Mouse (Mus musculus) C2C12 (cell line): ENCODE data around the gene Spp2. TPM values are rescaled to one million over a fixed set of nuclear protein-coding genes. Genes with fewer than 3 reads are reported as not detected.
A peak's percentile ranks its signal among the peaks of the same experiment; 100 is the strongest.

Experiments used
- H3K27me3 ChIP-seq: one replicate; pipeline ENCODE4 v1.6.1; 2011; ENCODE audit not compliant: control insufficient read depth, insufficient read depth, insufficient read length
- H3K36me3 ChIP-seq: one replicate; pipeline ENCODE4 v1.6.1; 2011; ENCODE audit not compliant: control insufficient read depth, insufficient read depth
- H3K4me3 ChIP-seq: one replicate; pipeline ENCODE4 v1.5.1; 2011; ENCODE audit warnings: mild to moderate bottlenecking, control low read depth; ENCODE audit not compliant: poor library complexity, insufficient read depth, severe bottlenecking
- H3K79me2 ChIP-seq: one replicate; pipeline ENCODE4 v1.6.1; 2011; ENCODE audit not compliant: control insufficient read depth, insufficient read depth
- H3K79me3 ChIP-seq: one replicate; pipeline ENCODE4 v1.6.1; 2011; ENCODE audit warnings: low read depth, control low read depth
- H3ac ChIP-seq: one replicate; pipeline ENCODE3; 2011; ENCODE audit warnings: low read depth; ENCODE audit not compliant: control insufficient read depth, insufficient read length
- CEBPB ChIP-seq: IDR thresholded peaks from one replicate; pipeline ENCODE4 v1.6.1; 2011; ENCODE audit warnings: low read depth, mild to moderate bottlenecking, control low read depth, moderate library complexity
- CTCF ChIP-seq: IDR thresholded peaks from one replicate; pipeline ENCODE4 v1.5.1; 2011; ENCODE audit not compliant: control insufficient read depth, insufficient read depth, insufficient read length
- FOSL1 ChIP-seq: IDR thresholded peaks from one replicate; pipeline ENCODE4 v1.8.0; 2011; ENCODE audit warnings: mild to moderate bottlenecking, low read length; ENCODE audit not compliant: poor library complexity, insufficient read depth, severe bottlenecking
- MAX ChIP-seq: IDR thresholded peaks from one replicate; pipeline ENCODE4 v1.6.1; 2011; ENCODE audit warnings: mild to moderate bottlenecking, control low read depth
- MYOD1 ChIP-seq: IDR thresholded peaks from one replicate; pipeline ENCODE4 v1.6.1; 2011; ENCODE audit warnings: low read depth; ENCODE audit not compliant: control insufficient read depth, insufficient read length
- MYOG ChIP-seq: IDR thresholded peaks from one replicate; pipeline ENCODE4 v1.6.1; 2011; ENCODE audit not compliant: control insufficient read depth, insufficient read length; ENCODE audit errors: extremely low read depth
- USF1 ChIP-seq: IDR thresholded peaks from one replicate; pipeline ENCODE4 v1.6.1; 2011; ENCODE audit warnings: low read depth, mild to moderate bottlenecking, control low read depth, moderate library complexity
- polyA plus RNA-seq: library from polyadenylated mRNA; unstranded; fragments of >200 nt; fragmentation: generic; extraction: Trizol; gene quantifications from one replicate; pipeline ENCODE4 v1.2.1, GENCODE M21; 2012; ENCODE audit warnings: missing spikeins

The Spp2 gene
- polyA plus RNA-seq, 1 experiment: not detected

DNA sequence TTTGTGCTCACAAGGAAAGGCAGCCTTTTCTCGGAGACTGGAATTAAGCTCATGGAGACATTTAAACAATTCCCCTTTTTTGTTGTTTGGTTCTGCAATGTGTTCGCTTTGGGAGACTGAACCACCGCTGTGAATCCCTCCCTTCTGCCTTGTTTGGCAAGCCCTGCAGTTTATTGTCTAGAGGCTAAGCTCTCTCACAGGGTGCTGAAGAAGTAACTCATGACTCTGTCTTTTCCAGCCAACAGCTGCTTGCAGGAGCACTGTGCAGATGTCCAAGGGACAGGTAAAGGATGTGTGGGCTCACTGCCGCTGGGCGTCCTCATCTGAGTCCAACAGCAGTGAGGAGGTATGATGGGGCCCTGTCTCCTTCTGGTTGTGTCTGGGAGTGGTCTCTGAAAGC lies 5.3 kb downstream of the Spp2 start:
- Histone ChIP-seq H3K36me3 (no peaks in the 10 kb centered on the region), H3K79me3 (no peaks in the 10 kb centered on the region), H3K79me2 (no peaks in the 10 kb centered on the region), H3ac (no peak overlapping the region), H3K4me3 (no peak overlapping the region), H3K27me3 (no peaks in the 10 kb centered on the region)
- TF ChIP-seq FOSL1: no peak
- TF ChIP-seq MYOD1: no peak
- no peak for TF ChIP-seq MYOG
- TF ChIP-seq CEBPB: no peak
- no peak for TF ChIP-seq CTCF
- no peak for TF ChIP-seq USF1
- no peak for TF ChIP-seq MAX

DNA sequence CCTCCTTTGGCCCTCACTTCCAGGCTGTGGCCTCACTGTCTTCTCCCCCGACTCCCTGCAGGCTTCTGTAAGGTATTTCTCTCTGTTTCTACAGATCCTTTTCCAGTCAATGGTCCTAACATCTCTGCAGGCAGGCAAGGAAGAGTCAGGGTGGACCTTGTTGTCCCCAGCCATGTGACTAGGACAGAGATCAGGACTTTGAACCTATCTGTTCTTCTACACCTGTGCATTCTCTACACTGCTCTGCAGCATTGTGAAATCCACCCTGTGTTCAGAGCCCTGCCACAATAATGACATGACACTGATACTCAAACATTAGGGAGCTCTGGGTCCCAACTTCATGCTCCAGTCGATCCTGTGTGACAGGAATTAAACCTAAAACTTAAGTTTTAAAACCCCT lies 12.2 kb downstream of the Spp2 start:
- no peaks in the 10 kb centered on the region for H3K27me3 ChIP-seq
- H3K79me3 ChIP-seq: no peaks in the 10 kb centered on the region
- H3K36me3 ChIP-seq: no peaks in the 10 kb centered on the region
- TF ChIP-seq MAX: no peak
- no peak for TF ChIP-seq FOSL1
- TF ChIP-seq MYOG: no peak
- no peak for TF ChIP-seq CEBPB
- no peak for TF ChIP-seq MYOD1
- TF ChIP-seq CTCF: no peak
- no peak for TF ChIP-seq USF1
- no peaks in the 10 kb centered on the region for H3K79me2 ChIP-seq
- no peak overlapping the region for H3ac ChIP-seq
- no peak overlapping the region for H3K4me3 ChIP-seq

DNA sequence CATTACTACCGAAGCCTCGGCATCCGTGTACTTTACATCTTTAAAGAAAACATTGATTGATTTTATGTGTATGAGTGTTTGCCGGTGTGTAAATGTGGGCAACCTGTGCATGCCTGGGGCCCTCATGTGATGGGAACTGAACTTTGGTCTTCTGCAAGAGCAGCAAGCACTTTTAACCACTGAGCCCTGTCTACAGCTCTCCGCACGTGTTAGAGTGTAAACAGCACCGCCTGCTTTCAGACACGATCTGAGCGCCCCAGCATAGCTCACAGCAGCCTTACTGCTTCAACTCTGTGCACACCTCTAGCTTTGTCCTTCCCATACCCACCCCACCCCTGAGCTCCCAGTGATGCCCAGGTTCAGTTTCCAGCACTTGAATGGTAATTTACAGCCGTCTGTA lies 15.3 kb downstream of the Spp2 start:
- H3K36me3 ChIP-seq: no peaks in the 10 kb centered on the region
- no peaks in the 10 kb centered on the region for H3K79me3 ChIP-seq
- no peak for TF ChIP-seq MYOG
- no peak for TF ChIP-seq MAX
- TF ChIP-seq CTCF: no peak
- TF ChIP-seq FOSL1: no peak
- TF ChIP-seq CEBPB: no peak
- TF ChIP-seq USF1: no peak
- TF ChIP-seq MYOD1: no peak
- H3K27me3 ChIP-seq: no peaks in the 10 kb centered on the region
- H3K79me2 ChIP-seq: no peaks in the 10 kb centered on the region
- no peak overlapping the region for H3K4me3 ChIP-seq
- H3ac ChIP-seq: no peak overlapping the region

DNA sequence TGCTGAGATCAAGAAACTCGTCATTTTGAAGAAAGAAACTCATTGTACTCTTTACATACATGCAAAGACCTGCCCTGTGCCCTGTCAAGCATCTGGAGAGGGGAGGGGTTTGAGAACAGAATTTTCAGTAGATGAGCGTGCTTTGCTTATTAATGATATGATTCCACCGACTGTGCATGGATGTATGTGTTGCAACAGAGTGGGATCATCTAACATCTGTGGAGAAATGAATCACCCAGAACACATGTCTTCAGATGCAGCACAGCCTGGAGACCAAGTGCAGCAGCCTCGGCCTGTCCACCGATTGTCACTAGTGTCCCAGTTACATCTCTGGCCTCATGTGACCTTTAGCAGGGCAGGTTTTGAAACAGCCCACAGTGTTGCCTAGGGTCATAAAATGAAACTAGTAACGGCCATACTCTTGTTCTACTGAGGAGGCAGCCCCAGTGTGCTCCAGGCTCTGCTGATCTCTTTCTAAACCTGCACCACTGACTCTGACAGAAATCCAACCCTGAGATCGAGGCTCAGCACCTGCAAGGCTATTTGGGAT lies 16.2 kb downstream of the Spp2 start:
- Histone ChIP-seq H3K79me3 (no peaks in the 10 kb centered on the region), H3K4me3 (no peak overlapping the region), H3ac (peak overlapping the region; percentile 3), H3K36me3 (no peaks in the 10 kb centered on the region), H3K79me2 (no peaks in the 10 kb centered on the region), H3K27me3 (no peaks in the 10 kb centered on the region)
- TF ChIP-seq FOSL1 (no peak), MYOD1 (no peak), CEBPB (peak; percentile 84), USF1 (peak; percentile 29)

DNA sequence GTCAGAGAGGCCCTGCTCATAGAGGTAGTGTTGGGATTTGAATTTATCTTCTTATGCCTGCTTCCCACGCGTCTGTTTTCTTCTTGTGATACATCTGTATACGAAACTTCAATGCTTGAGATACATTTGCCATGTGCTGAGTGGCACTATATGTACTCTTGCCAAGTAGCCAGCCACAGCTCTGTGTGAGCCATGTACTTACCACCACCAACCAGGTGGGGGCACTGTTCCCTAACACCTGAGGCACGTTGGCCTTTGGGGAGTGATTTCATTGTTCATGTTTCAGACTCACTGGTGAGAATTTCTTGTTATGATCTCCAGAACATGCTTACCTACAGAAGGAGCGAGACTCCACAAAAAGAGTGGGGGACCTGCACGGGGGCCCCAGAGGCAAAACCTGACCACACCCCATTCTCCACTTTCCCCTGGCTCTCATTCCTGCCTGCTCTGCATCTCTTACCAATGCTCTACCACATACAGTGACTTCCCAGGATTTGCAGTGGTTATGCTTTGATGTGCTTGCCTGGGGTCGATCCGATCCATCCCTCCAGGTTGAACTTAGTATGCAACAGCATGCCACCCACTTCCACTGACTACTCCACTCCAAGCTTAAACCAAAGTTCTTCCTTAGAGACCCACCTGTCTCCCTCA lies 18.0 kb downstream of the Spp2 start:
- Histone ChIP-seq H3K4me3 (no peak overlapping the region), H3K36me3 (no peaks in the 10 kb centered on the region), H3K79me2 (no peaks in the 10 kb centered on the region), H3K27me3 (no peaks in the 10 kb centered on the region), H3ac (peak overlapping the region; percentile 20), H3K79me3 (no peaks in the 10 kb centered on the region)
- no peak for TF ChIP-seq MYOG
- no peak for TF ChIP-seq CEBPB
- TF ChIP-seq CTCF: peak; percentile 91
- TF ChIP-seq FOSL1: no peak
- TF ChIP-seq MAX: peak; percentile 53
- TF ChIP-seq USF1: no peak
- no peak for TF ChIP-seq MYOD1
